Mouse (Mus musculus) CD4-positive, CD25-positive, alpha-beta regulatory T cell, adult 4 months (primary cell): ENCODE results near the gene Gdpd1. TPM values are rescaled to one million over a fixed set of nuclear protein-coding genes. Genes with fewer than 3 reads are reported as not detected.

Experiments
- ATAC-seq: one replicate; pipeline ENCODE4 v1.8.0; 2017
- polyA plus RNA-seq, 2 experiments: library from polyadenylated mRNA; unstranded; fragments of 100-300 nt; shearing (Covaris generic); gene quantifications; one replicate each; pipeline ENCODE4 v1.2.1; 2017

The Gdpd1 gene
- polyA plus RNA-seq, 2 experiments from 2014 or later = 0.23 to 0.51 TPM

- ATAC-seq = no peak
Measured at GRCm38 (mm10) chr11:86984990-86985389, 88.9 kb downstream of the Gdpd1 start.

Other genes with a start within 250 kb of the Gdpd1 start
- 10 to 100 TPM in 1 of 2 experiments, 1 to 10 TPM in 1; 7.4 to 11.2 TPM for gene Ypel2, start 80.4 kb downstream of the Gdpd1 start, polyA plus RNA-seq
- 1 to 10 TPM; 6.4 to 8.4 TPM for gene Smg8, start 12.7 kb upstream of the Gdpd1 start, polyA plus RNA-seq
- 1 to 10 TPM; 1.6 to 2.1 TPM for gene Prr11, start 34.6 kb upstream of the Gdpd1 start, polyA plus RNA-seq
- 10 to 100 TPM; 12.6 to 12.8 TPM for gene Ska2, start 35.2 kb upstream of the Gdpd1 start, polyA plus RNA-seq
- gene Trim37, start 53.0 kb upstream of the Gdpd1 start, polyA plus RNA-seq = 1 to 10 TPM; 5.6 to 7.2 TPM